Mouse (Mus musculus): ENCODE data around the gene Maml3. TPM values are rescaled to one million over a fixed set of nuclear protein-coding genes. Genes with fewer than 3 reads are reported as not detected.

The Maml3 gene
- total and polyA plus RNA-seq, 3 experiments, result 0.81 to 1.8 (median 0.98) TPM

DNA sequence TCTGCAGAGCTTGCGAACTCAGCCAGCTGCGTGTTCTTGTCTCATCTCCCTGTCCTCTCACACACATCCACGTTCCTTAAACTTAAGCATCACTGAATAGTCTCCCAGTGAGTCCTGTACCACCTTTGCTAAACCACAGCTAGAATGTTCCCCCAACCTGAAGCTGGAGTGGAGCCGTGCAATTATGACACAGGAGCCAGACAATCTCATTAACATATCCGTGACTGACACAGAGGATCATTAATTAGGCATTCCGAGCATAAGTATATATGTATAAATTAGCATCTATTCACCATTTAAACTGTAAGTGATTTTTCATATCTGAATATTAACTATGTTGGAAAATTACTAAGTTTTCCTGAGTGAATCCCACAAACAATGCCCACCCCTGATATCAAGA, 181.1 kb downstream of the Maml3 start:
- H3K4me3 ChIP-seq (replicated peaks in 1 of 3; ENCODE audit: low read depth in 2 of 3, low read length in 2 of 3, poor library complexity in 1 of 3), result no peak overlapping the region
- H3K9ac ChIP-seq (ENCODE audit: insufficient read depth, low read depth), result no peak overlapping the region
- in situ Hi-C loops (cut with MboI; ENCODE audit: low pct_ligation_motif_present, low pct_unique_long_range_greater_than_20kb, low sequenced_read_pairs) (no loop called here), dilution Hi-C loops (cut with MboI; ENCODE audit: extremely low pct_ligation_motif_present, extremely low pct_unique_long_range_greater_than_20kb, low sequenced_read_pairs) (no loop called here)
- peaks cover 4% of the 10 kb centered on the region for H3K9me3 ChIP-seq (replicated peaks; ENCODE audit: low read length)
- no peak for DNase-seq (ENCODE audit: extremely low read depth)
- H3K36me3 ChIP-seq (replicated peaks in 1 of 2; ENCODE audit: control insufficient read depth in 1 of 2, insufficient read depth in 1 of 2, low read length in 1 of 2), result no peaks in the 10 kb centered on the region
- no peak for TF ChIP-seq CHD1 (IDR thresholded peaks at IDR 0.05; ENCODE audit: low read depth, low read length)
- TF ChIP-seq EP300 (IDR thresholded peaks at IDR 0.05; ENCODE audit: low read length), result no peak
- TF ChIP-seq MEF2A (IDR thresholded peaks at IDR 0.05; ENCODE audit: borderline replicate concordance, low read depth, low read length), result no peak
- no peak for TF ChIP-seq MAX (IDR thresholded peaks at IDR 0.05; ENCODE audit: low read length)
- no peak for TF ChIP-seq ZNF384 (IDR thresholded peaks at IDR 0.05; ENCODE audit: low read depth, low read length)
- TF ChIP-seq GABPA (IDR thresholded peaks at IDR 0.05; ENCODE audit: insufficient replicate concordance, low read depth, low read length), result no peak
- no peak for TF ChIP-seq SIN3A (IDR thresholded peaks at IDR 0.05; ENCODE audit: low read length)
- TF ChIP-seq TBP (conservative IDR thresholded peaks at IDR 0.05; ENCODE audit: low read depth, low read length), result no peak
- H3K27ac ChIP-seq (ENCODE audit: insufficient read depth, low read depth), result no peak overlapping the region
- no peaks in the 10 kb centered on the region for H3K79me2 ChIP-seq (replicated peaks; ENCODE audit: control insufficient read depth, extremely low read depth, insufficient read depth, poor library complexity, severe bottlenecking)
- peaks cover 2 to 13% of the 10 kb centered on the region in 2 experiments; a peak in 2 of 4 replicates for H3K4me1 ChIP-seq (ENCODE audit: control insufficient read depth in 1 of 2, insufficient read depth in 2 of 2)
- H3K27me3 ChIP-seq (replicated peaks), result no peaks in the 10 kb centered on the region
- no peak overlapping the region for H3K4me2 ChIP-seq (ENCODE audit: insufficient read depth, low read depth, poor library complexity, severe bottlenecking)

DNA sequence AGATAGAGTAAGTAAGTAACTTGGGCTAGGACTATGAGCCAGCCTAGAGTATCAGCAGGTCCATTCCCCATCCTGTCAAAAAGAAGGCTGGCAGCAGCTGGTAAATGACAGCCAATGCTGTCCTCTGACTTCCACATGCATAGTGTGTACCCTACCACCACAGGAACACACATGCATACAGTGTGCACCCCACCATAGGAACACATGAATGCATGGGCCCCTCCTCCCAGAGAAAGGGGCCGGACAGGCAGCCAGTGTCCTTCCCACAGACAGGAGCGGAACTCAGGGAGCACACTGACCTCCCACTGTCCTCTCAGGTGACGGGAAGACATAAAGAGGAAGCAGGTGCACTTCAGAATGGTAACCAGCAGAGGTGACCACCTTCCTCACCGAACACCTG, 188.0 kb downstream of the Maml3 start:
- Histone ChIP-seq H3K4me1 (ENCODE audit: control insufficient read depth in 1 of 2, insufficient read depth in 2 of 2) (peaks cover 11 to 45% of the 10 kb centered on the region in 2 experiments), H3K27ac (ENCODE audit: insufficient read depth, low read depth) (no peak overlapping the region), H3K36me3 (replicated peaks in 1 of 2; ENCODE audit: control insufficient read depth in 1 of 2, insufficient read depth in 1 of 2, low read length in 1 of 2) (no peaks in the 10 kb centered on the region), H3K27me3 (replicated peaks) (no peaks in the 10 kb centered on the region), H3K9me3 (replicated peaks; ENCODE audit: low read length) (peaks cover 4% of the 10 kb centered on the region), H3K79me2 (replicated peaks; ENCODE audit: control insufficient read depth, extremely low read depth, insufficient read depth, poor library complexity, severe bottlenecking) (no peaks in the 10 kb centered on the region), H3K4me2 (ENCODE audit: insufficient read depth, low read depth, poor library complexity, severe bottlenecking) (no peak overlapping the region), H3K4me3 (replicated peaks in 1 of 3; ENCODE audit: low read depth in 2 of 3, low read length in 2 of 3, poor library complexity in 1 of 3) (no peak overlapping the region), H3K9ac (ENCODE audit: insufficient read depth, low read depth) (no peak overlapping the region)
- no peak for DNase-seq (ENCODE audit: extremely low read depth)
- TF ChIP-seq ELF1 (IDR thresholded peaks at IDR 0.05; ENCODE audit: low read depth, low read length) (no peak), ZC3H11A (IDR thresholded peaks at IDR 0.05; ENCODE audit: low read depth, low read length) (no peak), ZKSCAN1 (IDR thresholded peaks at IDR 0.05; ENCODE audit: borderline replicate concordance, low read depth, low read length) (no peak), POLR2A (IDR thresholded peaks at IDR 0.05; ENCODE audit: low read depth, low read length) (no peak), CTCF (conservative IDR thresholded peaks at IDR 0.05 in 1 of 2, IDR thresholded peaks at IDR 0.05 in 1 of 2; ENCODE audit: low read depth in 2 of 2, low read length in 2 of 2) (no peak), MXI1 (IDR thresholded peaks at IDR 0.05; ENCODE audit: low read depth, low read length) (no peak), TBP (conservative IDR thresholded peaks at IDR 0.05; ENCODE audit: low read depth, low read length) (no peak), GABPA (IDR thresholded peaks at IDR 0.05; ENCODE audit: insufficient replicate concordance, low read depth, low read length) (no peak), JUND (conservative IDR thresholded peaks at IDR 0.05; ENCODE audit: low read depth, low read length) (no peak), MEF2A (IDR thresholded peaks at IDR 0.05; ENCODE audit: borderline replicate concordance, low read depth, low read length) (no peak)
- in situ Hi-C loops (cut with MboI; ENCODE audit: low pct_ligation_motif_present, low pct_unique_long_range_greater_than_20kb, low sequenced_read_pairs) (no loop called here), dilution Hi-C loops (cut with MboI; ENCODE audit: extremely low pct_ligation_motif_present, extremely low pct_unique_long_range_greater_than_20kb, low sequenced_read_pairs) (no loop called here)

Measured in CH12.LX (cell line).